Mouse (Mus musculus) thymus, postnatal 10 days (tissue): ENCODE measurements around the gene Patj.
"Not testable (repeated sequence)": the region's sequence is repeated elsewhere in the genome, so short reads cannot be mapped to it uniquely, and the experiment has no call there.

Source experiments
- DNase-seq, 2 experiments: peaks; one replicate each; pipeline ENCODE4 v3.0.0; 2021; ENCODE audit warnings: low spot score in 2 of 2

Gene Patj

GRCm38 (mm10) chr4:98656759-98657158 lies 261.2 kb downstream of the Patj start:
- no peak for DNase-seq

- no peak for DNase-seq
Observed at GRCm38 (mm10) chr4:98659032-98659431, 263.4 kb downstream of the Patj start.

- DNase-seq = no peak
Observed at GRCm38 (mm10) chr4:98660534-98660933, 264.9 kb downstream of the Patj start.

GRCm38 (mm10) chr4:98665884-98666283 lies 270.3 kb downstream of the Patj start:
- no peak for DNase-seq

GRCm38 (mm10) chr4:98666451-98666850 lies 270.9 kb downstream of the Patj start:
- no peak for DNase-seq

- no peak for DNase-seq
Observed at GRCm38 (mm10) chr4:98667009-98667408, 271.4 kb downstream of the Patj start.

GRCm38 (mm10) chr4:98677506-98677905 lies 281.9 kb downstream of the Patj start:
- DNase-seq = no peak

- DNase-seq = no peak
Observed at GRCm38 (mm10) chr4:98686678-98687267, 291.2 kb downstream of the Patj start.

- no peak for DNase-seq
Observed at GRCm38 (mm10) chr4:98688116-98688515, 292.5 kb downstream of the Patj start.

- DNase-seq = no peak
Observed at GRCm38 (mm10) chr4:98688520-98688919, 292.9 kb downstream of the Patj start.

GRCm38 (mm10) chr4:98689988-98690387 lies 294.4 kb downstream of the Patj start:
- no peak for DNase-seq

GRCm38 (mm10) chr4:98693465-98694185 lies 298.0 kb downstream of the Patj start:
- DNase-seq = no peak

GRCm38 (mm10) chr4:98697932-98698331 lies 302.3 kb downstream of the Patj start:
- no peak for DNase-seq

- DNase-seq = no peak
Observed at GRCm38 (mm10) chr4:98698921-98699320, 303.3 kb downstream of the Patj start.

GRCm38 (mm10) chr4:98700156-98700555 lies 304.6 kb downstream of the Patj start:
- DNase-seq = no peak

- DNase-seq = peak; percentile 8 to 42
Observed at GRCm38 (mm10) chr4:98702201-98702894, 306.8 kb downstream of the Patj start.

- no peak for DNase-seq
Observed at GRCm38 (mm10) chr4:98710891-98711290, 315.3 kb downstream of the Patj start.

- no peak for DNase-seq
Observed at GRCm38 (mm10) chr4:98717735-98718546, 322.4 kb downstream of the Patj start.

GRCm38 (mm10) chr4:98718547-98718917 lies 322.9 kb downstream of the Patj start:
- DNase-seq = no peak

- peak; percentile 48 to 71 for DNase-seq
Observed at GRCm38 (mm10) chr4:98722454-98722853, 326.9 kb downstream of the Patj start.

- not testable (repeated sequence) for DNase-seq
Observed at GRCm38 (mm10) chr4:98724682-98725081, 329.1 kb downstream of the Patj start.

GRCm38 (mm10) chr4:98725439-98725838 lies 329.9 kb downstream of the Patj start:
- no peak for DNase-seq
